Mouse (Mus musculus) testis, adult 2 months (tissue): Measurements from ENCODE around the gene Cdx2. TPM values are rescaled to one million over a fixed set of nuclear protein-coding genes. Genes with fewer than 3 reads are reported as not detected.

Source experiments
- H3K27ac ChIP-seq: fragments of 200-500 bp; 2 replicates; pipeline ENCODE4 v1.5.1; 2012; ENCODE audit warnings: low read depth, low read length; ENCODE audit not compliant: control insufficient read depth, insufficient read depth
- H3K27me3 ChIP-seq: fragments of 200-500 bp; 2 replicates; pipeline ENCODE4 v1.6.1; 2012; ENCODE audit warnings: mild to moderate bottlenecking, low read length, moderate library complexity; ENCODE audit not compliant: control insufficient read depth, insufficient read depth
- H3K36me3 ChIP-seq: fragments of 200-500 bp; 2 replicates; pipeline ENCODE4 v1.6.1; 2012; ENCODE audit warnings: mild to moderate bottlenecking, low read length; ENCODE audit not compliant: control insufficient read depth, insufficient read depth
- H3K4me1 ChIP-seq: fragments of 200-500 bp; 2 replicates; pipeline ENCODE4 v1.6.1; 2012; ENCODE audit warnings: low read length; ENCODE audit not compliant: control insufficient read depth, insufficient read depth
- H3K4me3 ChIP-seq: fragments of 200-500 bp; 2 replicates; pipeline ENCODE4 v1.5.1; 2012; ENCODE audit warnings: low read depth, mild to moderate bottlenecking, low read length, moderate library complexity, mixed read lengths; ENCODE audit not compliant: control insufficient read depth
- CTCF ChIP-seq: fragments of 200-500 bp; IDR thresholded peaks from 2 replicates; pipeline ENCODE4 v1.5.1; 2012; ENCODE audit warnings: low read depth, mild to moderate bottlenecking, inconsistent platforms, low read length, moderate library complexity; ENCODE audit not compliant: control insufficient read depth, insufficient read depth, insufficient replicate concordance
- POLR2A ChIP-seq: fragments of 200-500 bp; IDR thresholded peaks from 2 replicates; pipeline ENCODE4 v1.6.1; 2012; ENCODE audit warnings: low read depth, mild to moderate bottlenecking, inconsistent platforms, low read length, moderate library complexity; ENCODE audit not compliant: control insufficient read depth
- polyA plus RNA-seq: library from polyadenylated mRNA; depleted of rRNA; stranded (reverse); fragments of >200 nt; gene quantifications from 2 replicates; pipeline ENCODE4 v1.2.3, GENCODE M21; 2012; rRNA removed

The Cdx2 gene
- polyA plus RNA-seq, 1 experiment = not detected

- Histone ChIP-seq H3K27ac (no peak overlapping the region), H3K4me3 (no peak overlapping the region), H3K36me3 (no peaks in the 10 kb centered on the region), H3K4me1 (no peaks in the 10 kb centered on the region; the same call in 1 of the 2 replicates), H3K27me3 (peaks cover 4% of the 10 kb centered on the region)
- TF ChIP-seq POLR2A (no peak), CTCF (no peak)
Observed at GRCm38 (mm10) chr5:147268728-147269127, 38.3 kb downstream of the Cdx2 start.

GRCm38 (mm10) chr5:147267434-147267833 lies 39.6 kb downstream of the Cdx2 start:
- no peak for TF ChIP-seq POLR2A
- TF ChIP-seq CTCF = no peak
- peaks cover 4% of the 10 kb centered on the region; the same call in 1 of the 2 replicates for H3K27me3 ChIP-seq
- H3K4me3 ChIP-seq = no peak overlapping the region
- no peak overlapping the region for H3K27ac ChIP-seq
- no peaks in the 10 kb centered on the region; the same call in 1 of the 2 replicates for H3K4me1 ChIP-seq
- no peaks in the 10 kb centered on the region for H3K36me3 ChIP-seq

- Histone ChIP-seq H3K27me3 (no peaks in the 10 kb centered on the region), H3K4me3 (no peak overlapping the region), H3K36me3 (no peaks in the 10 kb centered on the region), H3K4me1 (no peaks in the 10 kb centered on the region), H3K27ac (no peak overlapping the region)
- TF ChIP-seq CTCF = no peak
Observed at GRCm38 (mm10) chr5:147263945-147264344, 43.1 kb downstream of the Cdx2 start.

- no peak for TF ChIP-seq CTCF
- TF ChIP-seq POLR2A = no peak
- H3K27me3 ChIP-seq = no peaks in the 10 kb centered on the region
- no peak overlapping the region for H3K4me3 ChIP-seq
- H3K36me3 ChIP-seq = no peaks in the 10 kb centered on the region
- no peak overlapping the region for H3K27ac ChIP-seq
- no peaks in the 10 kb centered on the region for H3K4me1 ChIP-seq
Observed at GRCm38 (mm10) chr5:147261899-147262541, 45.0 kb downstream of the Cdx2 start.

- Histone ChIP-seq H3K36me3 (no peaks in the 10 kb centered on the region), H3K27ac (no peak overlapping the region), H3K27me3 (no peaks in the 10 kb centered on the region), H3K4me1 (no peaks in the 10 kb centered on the region), H3K4me3 (no peak overlapping the region)
- TF ChIP-seq POLR2A (no peak), CTCF (no peak)
Observed at GRCm38 (mm10) chr5:147260778-147261177, 46.3 kb downstream of the Cdx2 start.

GRCm38 (mm10) chr5:147260189-147260588 lies 46.9 kb downstream of the Cdx2 start:
- Histone ChIP-seq H3K27ac (no peak overlapping the region), H3K4me3 (no peak overlapping the region), H3K36me3 (no peaks in the 10 kb centered on the region), H3K27me3 (no peaks in the 10 kb centered on the region), H3K4me1 (no peaks in the 10 kb centered on the region)
- no peak for TF ChIP-seq CTCF
- no peak for TF ChIP-seq POLR2A

Other genes starting within 250 kb of the Cdx2 start
- 9.5 and 10.8 TPM in 2 replicates for gene Lnx2, start 230.7 kb downstream of the Cdx2 start, polyA plus RNA-seq
- 136 and 138 TPM in 2 replicates for gene Polr1d, start 230.2 kb downstream of the Cdx2 start, polyA plus RNA-seq
- not detected in 2 replicates for gene Gsx1, start 118.6 kb downstream of the Cdx2 start, polyA plus RNA-seq
- gene Pdx1, start 37.3 kb downstream of the Cdx2 start, polyA plus RNA-seq = 0.07 TPM in 1 of 2 replicates, not detected in the other
- not detected in 2 replicates for gene Urad, start 15.2 kb upstream of the Cdx2 start, polyA plus RNA-seq
- gene Flt3, start 93.2 kb upstream of the Cdx2 start, polyA plus RNA-seq = 0.76 and 1.0 TPM in 2 replicates
- gene Pan3, start 122.9 kb upstream of the Cdx2 start, polyA plus RNA-seq = 77.6 and 94.5 TPM in 2 replicates